8 mouse cellular contexts compared by ENCODE assay signal in genomic region chr12:105839096-105839495, GRCm38 (mm10). TPM values are rescaled to one million over a fixed set of nuclear protein-coding genes. Genes with fewer than 3 reads are reported as not detected.
DNase-seq lines count a peak whose midpoint lies in the region; ATAC-seq and TF ChIP-seq lines count a peak whose summit lies in the region.

No protein-coding gene starts in this region.

- H3K4me2 ChIP-seq in forebrain, embryonic 14.5 days (ENCODE audit: low read length), result no peak overlapping the region
- no peak overlapping the region for H3K4me2 ChIP-seq in liver, embryonic 14.5 days (ENCODE audit: low read depth)
- H3K4me2 ChIP-seq in neural tube, embryonic 14.5 days (ENCODE audit: low read depth, low read length), result no peak overlapping the region

- no peaks in the 10 kb centered on the region for H3K9me3 ChIP-seq in forebrain, embryonic 14.5 days (replicated peaks; ENCODE audit: control insufficient read depth, low read length)
- no peaks in the 10 kb centered on the region for H3K9me3 ChIP-seq in forebrain, embryonic 10.5 days
- H3K9me3 ChIP-seq in liver, embryonic 14.5 days (ENCODE audit: control insufficient read depth, low read length), result no peaks in the 10 kb centered on the region
- H3K9me3 ChIP-seq in neural tube, embryonic 14.5 days (ENCODE audit: control insufficient read depth, low read length), result no peaks in the 10 kb centered on the region

- no peak overlapping the region for H3K4me3 ChIP-seq in forebrain, embryonic 14.5 days (ENCODE audit: low read depth, low read length)
- no peak overlapping the region for H3K4me3 ChIP-seq in forebrain, embryonic 10.5 days
- H3K4me3 ChIP-seq in liver, embryonic 14.5 days (ENCODE audit: insufficient read depth in 1 of 2, low read depth in 2 of 2, low read length in 2 of 2), result no peak overlapping the region
- H3K4me3 ChIP-seq in neural tube, embryonic 14.5 days (ENCODE audit: low read depth, low read length), result no peak overlapping the region

- ATAC-seq in forebrain, embryonic 14.5 days, result peak; percentile 64
- ATAC-seq in liver, embryonic 14.5 days (ENCODE audit: insufficient read depth), result no peak
- ATAC-seq in neural tube, embryonic 14.5 days (ENCODE audit: low read depth), result peak; percentile 49; the same call in 1 of the 2 replicates
- no peak for ATAC-seq in megakaryocyte, adult 5-6 weeks (ENCODE audit: poor library complexity, severe bottlenecking)

- H3K27ac ChIP-seq in forebrain, embryonic 14.5 days (ENCODE audit: low read depth, low read length), result no peak overlapping the region
- H3K27ac ChIP-seq in forebrain, embryonic 10.5 days, result no peak overlapping the region
- no peak overlapping the region for H3K27ac ChIP-seq in liver, embryonic 14.5 days
- H3K27ac ChIP-seq in neural tube, embryonic 14.5 days (ENCODE audit: low read depth, low read length), result no peak overlapping the region

- peak; percentile 32; the same call in 1 of the 2 replicates for TF ChIP-seq CTCF in liver, embryonic 14.5 days (IDR thresholded peaks at IDR 0.05; ENCODE audit: low read depth)
- TF ChIP-seq CTCF in brain, embryonic 14.5 days (IDR thresholded peaks at IDR 0.05; ENCODE audit: borderline replicate concordance, extremely low read depth, insufficient read depth, insufficient read length), result peak; percentile 42; the same call in 1 of the 2 replicates

- H3K27me3 ChIP-seq in forebrain, embryonic 14.5 days (replicated peaks; ENCODE audit: control insufficient read depth, insufficient read depth, low read length), result no peaks in the 10 kb centered on the region
- no peaks in the 10 kb centered on the region for H3K27me3 ChIP-seq in forebrain, embryonic 10.5 days (ENCODE audit: poor library complexity, severe bottlenecking)
- H3K27me3 ChIP-seq in liver, embryonic 14.5 days (ENCODE audit: control insufficient read depth, insufficient read depth, low read length), result no peaks in the 10 kb centered on the region
- no peaks in the 10 kb centered on the region for H3K27me3 ChIP-seq in neural tube, embryonic 14.5 days (ENCODE audit: control insufficient read depth, insufficient read depth, low read length)

- no peak overlapping the region for H3K9ac ChIP-seq in forebrain, embryonic 14.5 days (ENCODE audit: low read length)
- no peak overlapping the region for H3K9ac ChIP-seq in liver, embryonic 14.5 days (replicated peaks)
- H3K9ac ChIP-seq in neural tube, embryonic 14.5 days (replicated peaks; ENCODE audit: low read depth, low read length), result no peak overlapping the region

- no peak for TF ChIP-seq EP300 in liver, embryonic 14.5 days (IDR thresholded peaks at IDR 0.05; ENCODE audit: low read depth)

- no peak for TF ChIP-seq POLR2A in brain, embryonic 14.5 days (IDR thresholded peaks at IDR 0.05; ENCODE audit: borderline replicate concordance, extremely low read depth, insufficient read depth, insufficient read length, poor library complexity, severe bottlenecking)

- peaks cover 9% of the 10 kb centered on the region; the same call in 1 of the 2 replicates for H3K4me1 ChIP-seq in forebrain, embryonic 14.5 days (ENCODE audit: control insufficient read depth, insufficient read depth, low read length)
- no peaks in the 10 kb centered on the region for H3K4me1 ChIP-seq in forebrain, embryonic 10.5 days
- no peaks in the 10 kb centered on the region for H3K4me1 ChIP-seq in liver, embryonic 14.5 days (replicated peaks; ENCODE audit: control insufficient read depth in 2 of 2, insufficient read depth in 2 of 2, low read length in 1 of 2)
- H3K4me1 ChIP-seq in neural tube, embryonic 14.5 days (ENCODE audit: control insufficient read depth, insufficient read depth, low read length), result no peaks in the 10 kb centered on the region

- 56% methylated on average over 4 of the region's 4 CpGs for WGBS in forebrain, embryonic 14.5 days
- 90% methylated on average over 4 of the region's 4 CpGs for WGBS in forebrain, embryonic 10.5 days
- 68% methylated on average over 4 of the region's 4 CpGs for WGBS in liver, embryonic 14.5 days (ENCODE audit: insufficient replicate concordance)
- 69% methylated on average over 4 of the region's 4 CpGs for WGBS in neural tube, embryonic 14.5 days

- peak; percentile 91 for DNase-seq in forebrain, embryonic 14.5 days (ENCODE audit: low spot score)
- no peak for DNase-seq in forebrain, embryonic 10.5 days (ENCODE audit: extremely low spot score, low spot score)
- no peak for DNase-seq in liver, embryonic 14.5 days (ENCODE audit: low read depth in 3 of 3, low spot score in 3 of 3)
- DNase-seq in liver, result no peak
- peak; percentile 88 for DNase-seq in brain, embryonic 14.5 days (ENCODE audit: low read depth)
- no peak for DNase-seq in layer of hippocampus, adult 8-10 months (ENCODE audit: low spot score in 2 of 2)

- H3K36me3 ChIP-seq in forebrain, embryonic 14.5 days (ENCODE audit: control insufficient read depth, insufficient read depth, low read length), result peaks cover 48% of the 10 kb centered on the region
- peaks cover 85% of the 10 kb centered on the region for H3K36me3 ChIP-seq in forebrain, embryonic 10.5 days (replicated peaks)
- peaks cover 42% of the 10 kb centered on the region for H3K36me3 ChIP-seq in liver, embryonic 14.5 days (replicated peaks; ENCODE audit: control insufficient read depth, insufficient read depth, low read depth)
- H3K36me3 ChIP-seq in neural tube, embryonic 14.5 days (ENCODE audit: control insufficient read depth, insufficient read depth, low read length), result peaks cover 19% of the 10 kb centered on the region

RNA-seq across cellular contexts. Expression of gene Papola, which starts 54.6 kb away (rescaled TPM):
- 164 and 176 TPM in 2 replicates for polyA plus RNA-seq in forebrain, embryonic 14.5 days (2014; fragmentation: Nextera tagmentation; extraction: Ambion mirVana)
- polyA plus RNA-seq in forebrain, embryonic 10.5 days (2016; fragmentation: Nextera tagmentation; extraction: Ambion mirVana), result 290 and 300 TPM in 2 replicates
- 52.3 and 57.4 TPM in 2 replicates for polyA plus RNA-seq in liver, embryonic 14.5 days (2012; rRNA removed)
- polyA plus RNA-seq in liver, embryonic 14.5 days (2014; fragmentation: Nextera tagmentation; extraction: Ambion mirVana), result 79.2 and 88.7 TPM in 2 replicates
- polyA plus RNA-seq in brain, embryonic 14.5 days (2012; rRNA removed), result 165 and 186 TPM in 2 replicates
- 142 and 144 TPM in 2 replicates for polyA plus RNA-seq in neural tube, embryonic 14.5 days (2014; fragmentation: Nextera tagmentation; extraction: Ambion mirVana)
- total RNA-seq in layer of hippocampus, adult 8-10 months (2022), result 100 to 1,000 TPM; 136 to 186 (median 159) TPM
- total RNA-seq in megakaryocyte, adult 5-6 weeks (2015), result 218 and 251 TPM in 2 replicates
- total RNA-seq in megakaryocyte, adult 5-6 weeks (2017), result 129 and 148 TPM in 2 replicates

Comparison
In these comparisons a context has a peak if more than half of its experiments do, and no peak if none do; other contexts are left out.
1. DNase-seq: peak in forebrain, embryonic 14.5 days (single experiment) and brain, embryonic 14.5 days (single experiment); none in forebrain, embryonic 10.5 days (single experiment), liver, embryonic 14.5 days (0 of 3), liver (single experiment) and layer of hippocampus, adult 8-10 months (0 of 2).
2. ATAC-seq: peak in forebrain, embryonic 14.5 days (single experiment) and neural tube, embryonic 14.5 days (single experiment); none in liver, embryonic 14.5 days (single experiment) and megakaryocyte, adult 5-6 weeks (single experiment).